Mouse (Mus musculus) limb, embryonic 11.5 days (tissue): ENCODE measurements around the gene Wfdc11. TPM values are rescaled to one million over a fixed set of nuclear protein-coding genes. Genes with fewer than 3 reads are reported as not detected.

ENCODE experiments used
- ATAC-seq: fragments of 200-750 bp; cut with Nextera tagmentation; 2 replicates; pipeline ENCODE4 v1.8.0; 2017; ENCODE audit warnings: low read depth; ENCODE audit not compliant: insufficient number of reproducible peaks, low FRiP score, low TSS enrichment
- DNase-seq: peaks from one replicate; pipeline ENCODE4 v3.0.0-alpha.2; 2015; ENCODE audit warnings: low spot score
- H3K27ac ChIP-seq: fragments of 300-500 bp; sonication (generic); replicated peaks from 2 replicates; pipeline ENCODE4 v1.5.1; 2014; ENCODE audit warnings: low read depth, mild to moderate bottlenecking, low read length
- H3K27me3 ChIP-seq: fragments of 300-500 bp; sonication (generic); 2 replicates; pipeline ENCODE4 v1.6.1; 2014; ENCODE audit warnings: mild to moderate bottlenecking, low read length, mixed read lengths; ENCODE audit not compliant: control insufficient read depth, insufficient read depth
- H3K36me3 ChIP-seq: fragments of 300-500 bp; sonication (generic); 2 replicates; pipeline ENCODE4 v1.6.1; 2014; ENCODE audit warnings: mild to moderate bottlenecking, low read length, moderate library complexity, mixed read lengths; ENCODE audit not compliant: control insufficient read depth, insufficient read depth
- H3K4me1 ChIP-seq: fragments of 300-500 bp; sonication (generic); 2 replicates; pipeline ENCODE4 v1.6.1; 2014; ENCODE audit warnings: low read length, mixed read lengths; ENCODE audit not compliant: control insufficient read depth, insufficient read depth
- H3K4me2 ChIP-seq: fragments of 300-500 bp; sonication (generic); 2 replicates; pipeline ENCODE4 v1.6.1; 2014; ENCODE audit warnings: low read depth, mild to moderate bottlenecking, moderate library complexity; ENCODE audit not compliant: severe bottlenecking
- H3K4me3 ChIP-seq: fragments of 300-500 bp; sonication (generic); 2 replicates; pipeline ENCODE4 v1.5.1; 2014; ENCODE audit warnings: low read depth, low read length
- H3K9ac ChIP-seq: fragments of 300-500 bp; sonication (generic); 2 replicates; pipeline ENCODE4 v1.6.1; 2014; ENCODE audit warnings: mild to moderate bottlenecking, low read length
- H3K9me3 ChIP-seq: fragments of 300-500 bp; sonication (generic); 2 replicates; pipeline ENCODE4 v1.6.1; 2016; ENCODE audit warnings: low read length; ENCODE audit not compliant: control insufficient read depth
- WGBS: fragments of 180-500 bp; shearing (Covaris S2); extraction: QIAGEN DNeasy Blood & Tissue Kit; methylation state at CpG from one replicate; pipeline ENCODE4 v1.1.7; 2014; 5-methylcytosine and 5-hydroxymethylcytosine counted together
- polyA plus RNA-seq: library from polyadenylated mRNA; unstranded; fragments of >200 nt; fragmentation: Nextera tagmentation; extraction: Ambion mirVana; gene quantifications from 2 replicates; pipeline ENCODE4 v1.2.1, GENCODE M21; 2014

The Wfdc11 gene
- polyA plus RNA-seq, 1 experiment from 2014 or later = not detected

DNA sequence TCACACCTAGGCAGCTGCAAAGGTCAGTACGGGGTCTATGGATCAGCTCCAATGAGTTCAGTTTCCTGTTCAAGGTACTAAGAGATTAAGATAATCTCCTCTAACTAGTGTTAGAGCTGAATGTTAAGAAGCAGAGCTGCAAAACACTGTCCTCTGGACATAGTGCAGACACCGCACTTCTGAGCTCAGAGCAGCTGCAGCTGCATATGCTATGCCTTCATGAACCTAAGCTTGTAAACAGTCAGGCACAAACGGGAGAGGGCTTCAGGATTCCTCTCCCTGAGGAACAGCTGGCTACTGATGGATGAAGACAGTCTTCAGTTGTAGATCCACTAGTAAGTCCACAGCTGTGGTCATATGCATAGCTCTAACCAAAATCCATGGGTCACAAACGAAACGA is 27.1 kb upstream of the Wfdc11 start:
- Histone ChIP-seq H3K9ac (no peak overlapping the region), H3K4me2 (no peak overlapping the region), H3K36me3 (no peaks in the 10 kb centered on the region), H3K4me1 (no peaks in the 10 kb centered on the region), H3K9me3 (no peaks in the 10 kb centered on the region; the same call in 1 of the 2 replicates), H3K27ac (no peak overlapping the region), H3K4me3 (no peak overlapping the region), H3K27me3 (no peaks in the 10 kb centered on the region)
- ATAC-seq = no peak
- 77% methylated on average over 5 of the region's 5 CpGs for WGBS
- no peak for DNase-seq

DNA sequence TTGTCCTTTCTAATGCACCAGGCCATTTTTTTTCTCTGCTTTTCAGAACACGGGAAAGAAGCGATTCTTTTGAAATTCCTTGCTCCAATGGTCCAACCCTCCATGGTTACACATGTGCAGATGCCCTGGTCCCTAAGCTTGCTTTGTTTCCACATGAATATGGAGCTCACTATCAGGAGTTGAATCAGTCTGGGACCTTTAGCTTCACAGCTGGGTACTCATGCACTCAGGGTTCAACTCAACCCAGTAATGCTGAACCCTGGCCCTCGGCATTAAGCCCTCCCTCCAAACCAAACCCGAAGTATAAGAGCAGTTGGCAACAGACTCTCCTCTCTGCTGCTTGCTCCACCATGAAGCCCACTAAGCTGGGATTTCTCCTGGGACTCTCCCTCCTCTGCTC is 24.3 kb upstream of the Wfdc11 start, which contains the start of gene Spint4:
Spint4 (plus strand) TSS at position 301 of the 400 bp plus-strand sequence.
- WGBS = 85% methylated on average over 4 of the region's 4 CpGs

DNA sequence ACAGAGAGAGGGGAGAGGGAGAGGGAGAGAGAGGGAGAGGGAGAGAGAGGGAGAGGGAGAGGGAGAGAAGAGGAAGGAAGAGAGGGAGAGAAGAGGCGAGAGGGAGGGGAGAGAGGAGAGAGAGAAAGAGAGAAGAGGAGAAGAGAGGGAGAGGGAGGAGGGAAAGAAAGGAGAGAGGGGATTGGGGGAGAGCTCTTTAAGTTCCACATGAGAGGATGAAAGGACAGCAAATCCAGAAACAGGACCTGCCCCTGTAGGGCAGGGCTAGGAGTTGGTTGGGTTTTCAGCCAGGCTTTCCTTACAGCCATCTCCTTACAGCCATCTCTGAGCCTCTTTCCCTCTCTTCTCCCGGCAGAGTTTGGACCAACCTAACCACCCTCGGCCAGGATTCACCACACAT is 10.9 kb upstream of the Wfdc11 start, which contains the start of gene Wfdc13:
Wfdc13 (plus strand) TSS at position 301 of the 400 bp plus-strand sequence.
- 69% methylated on average over 3 of the region's 3 CpGs for WGBS
- DNase-seq (no peak), ATAC-seq (no peak)
- Histone ChIP-seq H3K9ac (no peak within 1 kb of the TSS), H3K9me3 (no peaks in the 10 kb centered on the region), H3K27me3 (no peaks in the 10 kb centered on the region), H3K36me3 (no peaks in the 10 kb centered on the region), H3K4me1 (no peaks in the 10 kb centered on the region), H3K4me3 (no peak within 1 kb of the TSS), H3K27ac (no peak within 1 kb of the TSS), H3K4me2 (no peak within 1 kb of the TSS)

More for the DNA sequence above, 24.3 kb upstream of the Wfdc11 start, which contains the start of gene Spint4:
- Histone ChIP-seq H3K27me3 (no peaks in the 10 kb centered on the region), H3K4me3 (no peak within 1 kb of the TSS), H3K4me2 (no peak within 1 kb of the TSS), H3K9ac (no peak within 1 kb of the TSS), H3K36me3 (no peaks in the 10 kb centered on the region), H3K27ac (no peak within 1 kb of the TSS), H3K4me1 (no peaks in the 10 kb centered on the region), H3K9me3 (no peaks in the 10 kb centered on the region)
- DNase-seq (no peak), ATAC-seq (no peak)

DNA sequence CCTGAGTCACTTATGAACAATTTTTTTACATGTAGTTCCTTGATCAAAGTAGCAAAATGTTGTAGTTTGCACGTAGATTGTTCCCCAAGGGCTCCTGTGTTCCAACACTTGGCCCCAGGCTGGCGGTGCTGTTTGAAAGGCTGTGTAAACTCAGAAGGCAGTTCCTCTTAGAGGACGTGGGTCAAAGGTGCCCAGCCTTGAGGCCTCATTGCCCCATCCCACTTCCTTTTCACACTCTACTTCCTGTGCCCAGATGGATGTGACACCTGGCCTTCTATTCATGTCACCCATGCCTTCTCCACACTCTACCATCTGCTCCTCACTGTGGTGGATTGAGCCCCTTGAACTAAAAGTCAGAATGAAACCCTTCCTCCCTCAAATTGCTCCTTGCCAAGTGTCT is 6.0 kb upstream of the Wfdc11 start:
- DNase-seq (no peak), ATAC-seq (no peak)
- Histone ChIP-seq H3K4me2 (no peak overlapping the region), H3K27ac (no peak overlapping the region), H3K4me1 (no peaks in the 10 kb centered on the region), H3K9ac (no peak overlapping the region), H3K9me3 (no peaks in the 10 kb centered on the region), H3K4me3 (no peak overlapping the region), H3K36me3 (no peaks in the 10 kb centered on the region), H3K27me3 (no peaks in the 10 kb centered on the region)
- WGBS = 32% methylated on average over 3 of the region's 3 CpGs

DNA sequence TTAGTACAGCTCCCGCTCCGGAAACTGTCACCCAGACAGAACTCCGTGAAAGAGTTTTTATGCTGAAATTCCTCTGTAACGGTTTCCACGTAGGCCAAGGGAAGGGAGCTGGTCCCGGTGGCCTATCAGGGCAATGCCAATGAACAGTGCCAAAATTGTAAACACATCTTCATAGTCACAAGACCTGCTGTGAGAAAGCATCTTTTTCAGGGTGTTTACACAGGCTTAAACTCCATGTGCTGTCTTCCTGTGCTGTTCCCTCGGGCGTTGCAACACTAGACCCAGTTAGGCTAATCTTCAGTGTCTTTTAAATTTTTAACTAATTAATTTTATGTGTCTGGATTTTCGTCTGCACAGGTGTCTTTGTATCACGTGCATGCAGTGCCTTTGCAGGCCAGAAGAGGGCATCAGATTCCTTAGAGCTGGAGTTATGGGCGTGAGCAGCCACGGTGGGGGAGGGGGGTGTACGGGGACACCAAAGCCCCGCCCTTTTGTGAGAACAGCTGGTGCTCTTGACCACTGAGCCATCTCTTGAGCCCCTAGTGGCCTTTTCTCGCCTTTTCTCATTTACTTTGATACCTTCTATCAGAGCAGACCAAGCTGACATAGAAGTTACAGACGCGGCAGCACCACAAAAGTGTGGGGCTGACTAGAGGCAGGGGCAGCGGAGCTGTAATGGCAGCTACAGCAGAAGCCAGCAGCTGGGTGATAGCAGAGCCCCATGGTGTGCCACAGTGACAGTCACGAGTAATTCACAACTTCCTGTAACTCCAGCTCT is 5.2 kb upstream of the Wfdc11 start:
- peak overlapping the region; percentile 45 for H3K4me2 ChIP-seq
- no peaks in the 10 kb centered on the region for H3K4me1 ChIP-seq
- peak; percentile 81 for DNase-seq
- no peaks in the 10 kb centered on the region for H3K27me3 ChIP-seq
- H3K4me3 ChIP-seq = no peak overlapping the region
- 20% methylated on average over 19 of the region's 19 CpGs for WGBS
- peak; percentile 47; the same call in 1 of the 2 replicates for ATAC-seq
- H3K9me3 ChIP-seq = no peaks in the 10 kb centered on the region
- no peak overlapping the region for H3K9ac ChIP-seq
- H3K36me3 ChIP-seq = no peaks in the 10 kb centered on the region
- no peak overlapping the region for H3K27ac ChIP-seq

DNA sequence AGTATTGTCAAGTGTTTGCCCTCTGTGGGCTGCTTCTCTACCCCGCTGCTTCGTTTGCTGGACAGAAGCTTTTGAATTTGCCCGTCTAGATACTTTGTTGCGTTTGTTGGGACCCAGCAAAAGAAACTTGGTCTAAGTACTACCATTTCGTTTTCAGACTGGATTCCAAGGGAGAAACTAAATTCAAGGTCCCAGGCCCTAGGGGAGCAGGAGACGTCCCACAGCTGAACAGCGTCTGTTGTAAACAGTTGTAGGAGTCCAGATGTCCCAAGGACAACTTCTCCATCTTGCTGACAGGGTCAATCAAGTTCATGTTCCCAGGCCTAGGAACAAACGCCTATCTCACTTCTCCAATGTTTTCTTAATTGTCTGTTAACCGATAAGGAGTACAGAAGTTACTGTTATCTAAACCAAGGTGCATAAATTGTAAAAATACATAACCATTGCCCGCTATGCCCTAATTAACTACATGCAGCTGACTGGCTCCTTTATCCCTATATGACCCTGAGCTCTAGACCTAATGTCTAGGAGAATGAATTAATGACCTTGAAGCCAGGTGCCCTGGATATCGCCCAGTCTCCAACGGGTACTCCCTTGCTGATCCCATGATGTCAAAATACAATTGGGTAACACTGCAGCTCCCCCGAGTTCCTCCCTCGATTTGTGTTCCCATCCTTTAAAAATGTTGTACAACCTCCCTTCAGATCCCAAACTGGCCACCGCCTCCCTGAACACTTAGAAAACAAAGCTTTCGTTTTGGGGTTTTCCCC is 3.2 kb upstream of the Wfdc11 start:
- DNase-seq = no peak
- Histone ChIP-seq H3K27me3 (no peaks in the 10 kb centered on the region), H3K27ac (no peak overlapping the region), H3K4me2 (no peak overlapping the region), H3K4me1 (no peaks in the 10 kb centered on the region), H3K36me3 (no peaks in the 10 kb centered on the region), H3K9me3 (no peaks in the 10 kb centered on the region), H3K9ac (no peak overlapping the region), H3K4me3 (no peak overlapping the region)
- no peak for ATAC-seq
- WGBS = 86% methylated on average over 16 of the region's 16 CpGs

DNA sequence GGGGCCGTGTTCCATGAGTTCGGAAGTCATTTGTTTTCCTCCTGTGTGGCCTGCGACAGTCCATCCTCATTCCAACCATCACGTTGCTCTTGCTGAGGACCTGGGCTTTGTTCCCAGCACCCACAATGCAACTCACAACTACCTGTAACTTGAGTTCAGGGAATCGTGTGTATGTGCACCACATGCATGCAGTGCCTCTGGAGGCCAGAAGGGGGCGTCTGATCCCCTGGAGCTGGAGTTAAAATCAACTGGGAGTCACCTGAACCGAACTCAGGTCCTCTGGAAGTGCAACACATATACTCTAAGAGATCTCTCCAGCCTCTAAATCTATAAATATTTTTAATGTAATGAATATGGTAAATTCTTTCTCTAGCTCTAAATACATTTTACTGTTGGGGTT is 2.2 kb upstream of the Wfdc11 start:
- DNase-seq (no peak), ATAC-seq (no peak)
- no peaks in the 10 kb centered on the region for H3K27me3 ChIP-seq
- H3K4me2 ChIP-seq = no peak overlapping the region
- no peak overlapping the region for H3K27ac ChIP-seq
- no peaks in the 10 kb centered on the region for H3K36me3 ChIP-seq
- H3K9ac ChIP-seq = no peak overlapping the region
- WGBS = 81% methylated on average over 7 of the region's 7 CpGs
- no peaks in the 10 kb centered on the region for H3K4me1 ChIP-seq
- no peaks in the 10 kb centered on the region for H3K9me3 ChIP-seq
- no peak overlapping the region for H3K4me3 ChIP-seq

DNA sequence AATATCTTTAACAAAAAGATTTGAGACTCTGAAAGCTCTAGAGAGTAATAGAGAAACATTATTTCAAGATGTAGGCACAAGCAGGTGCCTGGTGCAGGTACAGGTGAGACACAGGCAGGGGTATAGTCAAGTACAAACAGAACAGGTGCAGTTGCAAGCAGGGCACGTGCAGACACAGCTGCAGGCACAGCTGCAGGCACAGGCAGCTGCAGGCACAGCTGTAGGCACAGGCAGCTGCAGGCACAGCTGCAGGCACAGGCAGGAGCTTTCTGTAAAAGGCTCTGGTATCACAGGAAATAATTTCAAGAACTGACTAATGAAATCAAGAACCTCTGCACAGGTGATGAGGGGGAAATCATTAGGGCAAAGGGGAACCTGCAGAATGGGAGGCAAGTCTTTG is 2.9 kb downstream of the Wfdc11 start:
- Histone ChIP-seq H3K27me3 (no peaks in the 10 kb centered on the region), H3K4me1 (no peaks in the 10 kb centered on the region), H3K4me2 (no peak overlapping the region), H3K9ac (no peak overlapping the region), H3K27ac (no peak overlapping the region), H3K9me3 (no peaks in the 10 kb centered on the region; the same call in 1 of the 2 replicates), H3K4me3 (no peak overlapping the region), H3K36me3 (no peaks in the 10 kb centered on the region)
- DNase-seq (peak; percentile 25), ATAC-seq (no peak)
- WGBS = 28% methylated on average over 1 of the region's 1 CpGs
